ENCODE assay signal across 8 mouse cellular contexts in genomic region chr4:135241106-135241505, GRCm38 (mm10). TPM values are rescaled to one million over a fixed set of nuclear protein-coding genes. Genes with fewer than 3 reads are reported as not detected.
DNase-seq lines count a peak whose midpoint lies in the region; ATAC-seq and TF ChIP-seq lines count a peak whose summit lies in the region.
"Had no signal": no experiment of that assay in that cellular context is flagged by ENCODE, and none has a peak within 500 bp of the region (broad histone marks: within the 10 kb centered on the region; RNA-seq: fewer than 3 reads in every experiment).

No protein-coding gene starts in this region.

- H3K27ac ChIP-seq in hindbrain, postnatal 0 days, result 0 out of 2 replicates have a peak overlapping the region, but pooled peaks have one; percentile 15
- H3K27ac ChIP-seq in hindbrain, embryonic 11.5 days (ENCODE audit: low read depth, low read length), result no peak overlapping the region
- peak overlapping the region; percentile 44; the same call in 1 of the 2 replicates for H3K27ac ChIP-seq in limb, embryonic 13.5 days

- no peaks in the 10 kb centered on the region for H3K27me3 ChIP-seq in hindbrain, postnatal 0 days (ENCODE audit: insufficient read depth, low read length)
- H3K27me3 ChIP-seq in hindbrain, embryonic 11.5 days (ENCODE audit: control insufficient read depth, insufficient read depth, low read length), result no peaks in the 10 kb centered on the region
- H3K27me3 ChIP-seq in limb, embryonic 13.5 days, result no peaks in the 10 kb centered on the region

- WGBS in hindbrain, postnatal 0 days, result 62% methylated on average over 5 of the region's 5 CpGs
- WGBS in hindbrain, embryonic 11.5 days, result 89% methylated on average over 5 of the region's 5 CpGs
- 72% methylated on average over 5 of the region's 5 CpGs for WGBS in limb, embryonic 13.5 days

- peaks cover 4% of the 10 kb centered on the region; the same call in 1 of the 2 replicates for H3K4me1 ChIP-seq in hindbrain, postnatal 0 days (ENCODE audit: insufficient read depth, low read length)
- H3K4me1 ChIP-seq in hindbrain, embryonic 11.5 days (replicated peaks; ENCODE audit: control insufficient read depth, insufficient read depth, low read length), result no peaks in the 10 kb centered on the region
- H3K4me1 ChIP-seq in limb, embryonic 13.5 days, result peaks cover 41% of the 10 kb centered on the region

- H3K4me2 ChIP-seq in hindbrain, postnatal 0 days (ENCODE audit: low read depth, low read length), result no peak overlapping the region
- H3K4me2 ChIP-seq in hindbrain, embryonic 11.5 days (replicated peaks; ENCODE audit: low read depth, low read length), result no peak overlapping the region
- no peak overlapping the region for H3K4me2 ChIP-seq in limb, embryonic 13.5 days (replicated peaks)

- no peak for TF ChIP-seq CTCF in hindbrain, postnatal 0 days (IDR thresholded peaks at IDR 0.05; ENCODE audit: low read depth)

- H3K9me3 ChIP-seq in hindbrain, postnatal 0 days (ENCODE audit: low read length), result no peaks in the 10 kb centered on the region
- H3K9me3 ChIP-seq in hindbrain, embryonic 11.5 days (ENCODE audit: control insufficient read depth, low read length), result no peaks in the 10 kb centered on the region
- H3K9me3 ChIP-seq in limb, embryonic 13.5 days, result no peaks in the 10 kb centered on the region

- no peak overlapping the region for H3K9ac ChIP-seq in hindbrain, postnatal 0 days (replicated peaks; ENCODE audit: low read length)
- no peak overlapping the region for H3K9ac ChIP-seq in hindbrain, embryonic 11.5 days (ENCODE audit: low read depth, low read length)
- H3K9ac ChIP-seq in limb, embryonic 13.5 days, result no peak overlapping the region

- H3K36me3 ChIP-seq in hindbrain, postnatal 0 days (ENCODE audit: insufficient read depth, low read length), result no peaks in the 10 kb centered on the region
- no peaks in the 10 kb centered on the region for H3K36me3 ChIP-seq in hindbrain, embryonic 11.5 days (ENCODE audit: control insufficient read depth, insufficient read depth, low read length)
- peaks cover 30% of the 10 kb centered on the region for H3K36me3 ChIP-seq in limb, embryonic 13.5 days

- H3K4me3 ChIP-seq in hindbrain, postnatal 0 days (ENCODE audit: low read length), result no peak overlapping the region
- no peak overlapping the region for H3K4me3 ChIP-seq in hindbrain, embryonic 11.5 days (ENCODE audit: low read depth, low read length)
- no peak overlapping the region for H3K4me3 ChIP-seq in limb, embryonic 13.5 days

- DNase-seq in hindbrain, postnatal 0 days (ENCODE audit: low spot score), result peak; percentile 47
- DNase-seq in hindbrain, embryonic 11.5 days (ENCODE audit: low spot score), result no peak
- DNase-seq in 3T3-L1 (ENCODE audit: low read depth, low spot score), result peak; percentile 16
- peak; percentile 61 for DNase-seq in A20 (ENCODE audit: low read depth, low spot score)
- no peak for DNase-seq in yolk sac, embryonic 10.5 days (ENCODE audit: low spot score)
- DNase-seq in adrenal gland, postnatal 10 days, result no peak
- DNase-seq: layer of hippocampus, adult 9-11 months had no signal

- no peak for ATAC-seq in hindbrain, postnatal 0 days
- no peak for ATAC-seq in hindbrain, embryonic 11.5 days (ENCODE audit: low FRiP score)
- no peak; the same call in 1 of the 2 replicates for ATAC-seq in limb, embryonic 13.5 days (ENCODE audit: low FRiP score, low read depth)

RNA-seq across cellular contexts. Expression of gene Clic4, which starts 31.5 kb away (rescaled TPM):
- total RNA-seq in hindbrain, postnatal 0 days (2014; rRNA removed), result 64.7 and 70.1 TPM in 2 replicates
- polyA plus RNA-seq in hindbrain, postnatal 0 days (2015; fragmentation: Nextera tagmentation; extraction: Ambion mirVana), result 57.1 and 59.7 TPM in 2 replicates
- 109 and 147 TPM in 2 replicates for polyA plus RNA-seq in hindbrain, embryonic 11.5 days (2014; fragmentation: Nextera tagmentation; extraction: Ambion mirVana)
- 137 and 146 TPM in 2 replicates for polyA plus RNA-seq in limb, embryonic 13.5 days (2015; fragmentation: Nextera tagmentation; extraction: Ambion mirVana)
- total RNA-seq in adrenal gland, postnatal 10 days (2021), result 100 to 1,000 TPM; 109 to 128 TPM

Comparison
In these comparisons a context has a peak if more than half of its experiments do, and no peak if none do; other contexts are left out.
1. DNase-seq: peak in hindbrain, postnatal 0 days (single experiment), 3T3-L1 (single experiment) and A20 (single experiment); none in hindbrain, embryonic 11.5 days (single experiment), yolk sac, embryonic 10.5 days (single experiment) and adrenal gland, postnatal 10 days (single experiment).